Mouse (Mus musculus) lung, postnatal 0 days (tissue): ENCODE results near the gene Mitd1.

Experiments used
- CTCF ChIP-seq: IDR thresholded peaks from 2 replicates; pipeline ENCODE4 v1.5.1; 2016; ENCODE audit warnings: antibody characterized with exemption, mild to moderate bottlenecking
- EP300 ChIP-seq: IDR thresholded peaks from 2 replicates; pipeline ENCODE4 v1.6.1; 2016; ENCODE audit warnings: antibody characterized with exemption, mild to moderate bottlenecking, control low read depth

GRCm38 (mm10) chr1:37865401-37866215 is 24.6 kb downstream of the Mitd1 start:
- TF ChIP-seq EP300 = no peak
- TF ChIP-seq CTCF = no peak
